Comparison of ENCODE assay signal across 14 mouse cellular contexts in genomic region chr15:10399795-10400194, GRCm38 (mm10). TPM values are rescaled to one million over a fixed set of nuclear protein-coding genes. Genes with fewer than 3 reads are reported as not detected.
DNase-seq lines count a peak whose midpoint lies in the region; ATAC-seq and TF ChIP-seq lines count a peak whose summit lies in the region.
"Had no signal": no experiment of that assay in that cellular context is flagged by ENCODE, and none has a peak within 500 bp of the region (broad histone marks: within the 10 kb centered on the region; RNA-seq: fewer than 3 reads in every experiment).

No protein-coding gene starts in this region.

- H3K4me1 ChIP-seq in intestine, embryonic 16.5 days (ENCODE audit: control insufficient read depth, insufficient read depth, low read length), result no peaks in the 10 kb centered on the region
- no peaks in the 10 kb centered on the region for H3K4me1 ChIP-seq in lung, embryonic 16.5 days (replicated peaks; ENCODE audit: control insufficient read depth, insufficient read depth, low read length)
- H3K4me1 ChIP-seq: limb, embryonic 10.5 days; midbrain, embryonic 15.5 days had no signal

- H3K9ac ChIP-seq in intestine, embryonic 16.5 days (ENCODE audit: low read depth, low read length), result no peak overlapping the region
- no peak overlapping the region for H3K9ac ChIP-seq in lung, embryonic 16.5 days (ENCODE audit: low read length)
- H3K9ac ChIP-seq: midbrain, embryonic 15.5 days had no signal

- intact Hi-C loops in gastrocnemius, postnatal 14 days (cut with DNase I; ENCODE audit: low total_unique reads), result no loop called here

- no peak overlapping the region for H3K27ac ChIP-seq in intestine, embryonic 16.5 days (ENCODE audit: low read length)
- no peak overlapping the region for H3K27ac ChIP-seq in lung, embryonic 16.5 days (ENCODE audit: low read length)
- no peak overlapping the region for H3K27ac ChIP-seq in layer of hippocampus, adult 2 months
- H3K27ac ChIP-seq: limb, embryonic 10.5 days; midbrain, embryonic 15.5 days had no signal

- no peaks in the 10 kb centered on the region for H3K27me3 ChIP-seq in intestine, embryonic 16.5 days (replicated peaks; ENCODE audit: control insufficient read depth, insufficient read depth, low read length)
- H3K27me3 ChIP-seq in lung, embryonic 16.5 days (ENCODE audit: control insufficient read depth, insufficient read depth, low read depth, low read length), result no peaks in the 10 kb centered on the region
- H3K27me3 ChIP-seq: midbrain, embryonic 15.5 days had no signal

- WGBS in intestine, embryonic 16.5 days, result 60% methylated on average over 2 of the region's 2 CpGs
- 44% methylated on average over 2 of the region's 2 CpGs for WGBS in lung, embryonic 16.5 days

- H3K4me2 ChIP-seq in intestine, embryonic 16.5 days (ENCODE audit: low read depth, low read length), result no peak overlapping the region
- no peak overlapping the region for H3K4me2 ChIP-seq in lung, embryonic 16.5 days (ENCODE audit: low read depth, low read length)
- H3K4me2 ChIP-seq: midbrain, embryonic 15.5 days had no signal

- H3K9me3 ChIP-seq in intestine, embryonic 16.5 days (ENCODE audit: control insufficient read depth, low read length), result no peaks in the 10 kb centered on the region
- H3K9me3 ChIP-seq in lung, embryonic 16.5 days (ENCODE audit: control insufficient read depth, low read length), result no peaks in the 10 kb centered on the region
- H3K9me3 ChIP-seq: G1E; limb, embryonic 10.5 days; midbrain, embryonic 15.5 days had no signal

- DNase-seq in adipocyte (ENCODE audit: low spot score), result peak; percentile 61
- DNase-seq in kidney, postnatal 4 days, result peak; percentile 16 to 40
- DNase-seq in cerebellum, postnatal 10 days, result no peak
- no peak for DNase-seq in gastrocnemius, postnatal 14 days
- DNase-seq in layer of hippocampus, adult 2 months (ENCODE audit: low spot score in 2 of 2), result no peak
- DNase-seq: cerebellum, postnatal 14 days had no signal

- ATAC-seq in intestine, embryonic 16.5 days, result 0 out of 2 replicates have a peak, but pooled peaks have one; percentile 38
- peak; percentile 89 for ATAC-seq in lung, embryonic 16.5 days (ENCODE audit: low read depth)
- ATAC-seq: midbrain, embryonic 15.5 days had no signal

- H3K36me3 ChIP-seq in intestine, embryonic 16.5 days (ENCODE audit: control insufficient read depth, insufficient read depth, low read length), result no peaks in the 10 kb centered on the region
- no peaks in the 10 kb centered on the region for H3K36me3 ChIP-seq in lung, embryonic 16.5 days (ENCODE audit: control insufficient read depth, insufficient read depth, low read length)
- H3K36me3 ChIP-seq: G1E; limb, embryonic 10.5 days; midbrain, embryonic 15.5 days had no signal

- no peak for TF ChIP-seq CTCF in layer of hippocampus, adult 2 months (conservative IDR thresholded peaks at IDR 0.05)

- no peak overlapping the region for H3K4me3 ChIP-seq in intestine, embryonic 16.5 days (ENCODE audit: low read length)
- H3K4me3 ChIP-seq in lung, embryonic 16.5 days (ENCODE audit: low read length), result no peak overlapping the region
- H3K4me3 ChIP-seq in layer of hippocampus, adult 2 months, result no peak overlapping the region
- H3K4me3 ChIP-seq: limb, embryonic 10.5 days; midbrain, embryonic 15.5 days had no signal

RNA-seq across cellular contexts. Expression of gene Agxt2, which starts 41.5 kb away (rescaled TPM):
- 0.33 and 0.44 TPM in 2 replicates for polyA plus RNA-seq in intestine, embryonic 16.5 days (2015; fragmentation: Nextera tagmentation; extraction: Ambion mirVana)
- 0.09 and 0.28 TPM in 2 replicates for polyA plus RNA-seq in lung, embryonic 16.5 days (2015; fragmentation: Nextera tagmentation; extraction: Ambion mirVana)
- total RNA-seq in gastrocnemius, postnatal 14 days (2021), result not detected
- total RNA-seq in layer of hippocampus, adult 2 months (2021), result not detected
- polyA plus RNA-seq: G1E; heart, embryonic 14.5 days; limb, embryonic 10.5 days; midbrain, embryonic 15.5 days; neural tube, embryonic 14.5 days; testis, adult 2 months had no signal

Comparison
In these comparisons a context has a peak if more than half of its experiments do, and no peak if none do; other contexts are left out.
1. DNase-seq: peak in adipocyte (single experiment) and kidney, postnatal 4 days (2 of 2); none in cerebellum, postnatal 10 days (0 of 2), gastrocnemius, postnatal 14 days (single experiment) and layer of hippocampus, adult 2 months (0 of 2).